Mouse (Mus musculus) erythroblast, embryonic 14.5 days (primary cell): Measurements from ENCODE around the gene Vegfb. TPM values are rescaled to one million over a fixed set of nuclear protein-coding genes. Genes with fewer than 3 reads are reported as not detected.

Experiments used
- H3K27me3 ChIP-seq: 2 replicates; pipeline ENCODE4 v1.6.1; 2012; ENCODE audit warnings: inconsistent platforms; ENCODE audit not compliant: control insufficient read depth
- H3K36me3 ChIP-seq: 2 replicates; pipeline ENCODE4 v1.6.1; 2012; ENCODE audit warnings: mild to moderate bottlenecking, inconsistent platforms; ENCODE audit not compliant: control insufficient read depth
- H3K4me1 ChIP-seq: 2 replicates; pipeline ENCODE4 v1.6.1; 2012; ENCODE audit warnings: inconsistent platforms; ENCODE audit not compliant: control insufficient read depth
- H3K4me3 ChIP-seq: replicated peaks from 2 replicates; pipeline ENCODE3; 2012; ENCODE audit warnings: moderate library complexity, mild to moderate bottlenecking, inconsistent platforms
- H3K9me3 ChIP-seq: 2 replicates; pipeline ENCODE4 v1.6.1; 2012; ENCODE audit warnings: low read length, inconsistent platforms, mixed read lengths; ENCODE audit not compliant: control insufficient read depth
- GATA1 ChIP-seq: IDR thresholded peaks from 2 replicates; pipeline ENCODE4 v1.6.1; 2012; ENCODE audit warnings: low read length, inconsistent platforms, mixed read lengths
- TAL1 ChIP-seq: IDR thresholded peaks from 3 replicates; pipeline ENCODE4 v1.6.1; 2012; ENCODE audit warnings: low read length, inconsistent platforms, mixed read lengths
- polyA plus RNA-seq: library from polyadenylated mRNA; stranded (reverse); fragments of >175 nt; gene quantifications from 2 replicates; pipeline ENCODE4 v1.2.3, GENCODE M21; 2012

Vegfb gene
- polyA plus RNA-seq, 1 experiment, result 2.3 TPM

DNA sequence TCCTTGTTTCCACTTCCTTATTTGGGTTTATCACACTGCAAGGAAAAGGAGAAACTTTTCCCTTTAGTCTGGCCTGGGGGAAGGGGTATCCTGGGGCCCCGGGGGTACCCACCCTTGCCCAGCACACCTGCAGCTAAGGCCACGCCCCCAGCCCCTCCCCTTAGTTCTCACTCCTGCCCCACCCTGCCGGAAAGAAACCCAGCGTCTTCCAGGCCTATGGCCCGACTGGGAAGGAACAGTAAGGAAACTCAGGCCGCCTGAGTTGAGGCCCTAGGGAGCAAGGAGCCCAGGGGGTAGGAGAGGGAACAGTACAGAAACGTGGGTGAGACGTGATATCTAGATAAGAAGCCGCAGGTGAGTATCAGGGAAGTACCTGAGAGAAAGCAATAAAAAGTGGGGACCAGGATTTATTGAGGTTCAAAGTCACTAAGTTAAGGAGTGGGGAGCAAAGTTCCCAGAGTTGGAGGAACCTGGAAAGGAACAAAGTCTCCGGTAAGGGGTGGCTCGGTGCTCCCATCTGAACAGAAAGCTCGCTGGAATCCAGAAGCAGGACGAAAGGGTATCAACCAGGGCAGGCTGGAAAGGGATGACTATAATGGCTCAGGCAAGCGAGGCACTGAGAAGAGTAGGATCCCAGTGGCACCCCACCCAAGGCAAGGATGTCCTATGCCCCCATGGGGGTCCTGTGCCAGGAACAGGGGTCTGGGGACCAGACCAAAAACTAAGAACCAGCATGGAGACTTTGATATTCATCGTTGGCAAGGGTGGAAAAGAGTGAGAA lies 18.8 kb downstream of the Vegfb start:
- no peaks in the 10 kb centered on the region for H3K9me3 ChIP-seq
- peaks cover 79% of the 10 kb centered on the region for H3K4me1 ChIP-seq
- H3K27me3 ChIP-seq, result peaks cover 20% of the 10 kb centered on the region
- peaks cover 5% of the 10 kb centered on the region; the same call in 1 of the 2 replicates for H3K36me3 ChIP-seq
- peak overlapping the region; percentile 70 for H3K4me3 ChIP-seq
- TF ChIP-seq GATA1, result no peak
- no peak for TF ChIP-seq TAL1

DNA sequence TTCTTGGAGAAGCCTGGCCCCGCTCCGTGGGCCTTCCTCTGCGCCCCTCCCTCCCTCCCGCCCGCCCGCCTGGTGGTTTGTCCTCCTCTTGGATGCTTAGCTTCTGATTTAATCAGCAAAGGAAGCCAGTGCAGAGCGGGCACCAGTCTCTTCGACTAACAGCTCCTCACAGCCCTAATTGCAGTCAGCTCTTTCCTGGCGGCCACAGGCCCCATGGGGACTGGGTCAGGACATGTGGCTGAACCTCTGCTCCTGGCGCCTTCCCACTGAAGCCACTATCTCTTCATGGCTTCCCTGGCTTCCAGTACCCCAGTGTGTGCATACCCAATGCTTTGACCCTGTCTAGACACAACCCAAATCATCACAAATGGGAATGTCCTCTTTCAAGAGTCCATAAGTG lies 31.0 kb downstream of the Vegfb start:
- TF ChIP-seq GATA1, result no peak
- Histone ChIP-seq H3K36me3 (peaks cover 35% of the 10 kb centered on the region), H3K9me3 (no peaks in the 10 kb centered on the region), H3K4me1 (peaks cover 24% of the 10 kb centered on the region), H3K4me3 (no peak overlapping the region), H3K27me3 (no peaks in the 10 kb centered on the region)

GRCm38 (mm10) chr19:6955424-6955823 lies 32.0 kb downstream of the Vegfb start:
- Histone ChIP-seq H3K4me3 (no peak overlapping the region), H3K9me3 (no peaks in the 10 kb centered on the region), H3K27me3 (no peaks in the 10 kb centered on the region), H3K36me3 (peaks cover 35% of the 10 kb centered on the region), H3K4me1 (peaks cover 35% of the 10 kb centered on the region)
- TF ChIP-seq TAL1 (no peak), GATA1 (no peak)

DNA sequence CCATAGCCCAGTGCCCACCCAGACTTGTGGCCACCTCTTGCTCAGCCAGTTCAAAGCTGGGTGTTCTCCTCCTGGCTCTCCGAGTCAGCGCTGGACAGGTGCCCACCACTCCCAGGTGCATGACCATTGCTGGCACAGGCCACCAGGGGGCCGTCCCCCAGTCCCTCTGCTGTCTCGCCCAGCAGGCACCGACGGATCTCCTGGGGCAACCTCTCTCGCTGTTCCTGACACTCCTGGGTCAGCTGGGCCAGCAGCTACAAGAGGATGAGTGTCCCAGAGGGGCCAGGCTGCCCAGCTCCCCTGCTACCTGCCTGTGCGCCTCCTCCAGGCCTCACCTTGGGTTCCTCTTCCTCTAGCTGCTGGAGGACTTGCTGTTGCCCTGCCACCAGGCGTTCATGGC lies 33.4 kb downstream of the Vegfb start:
- peaks cover 49% of the 10 kb centered on the region for H3K4me1 ChIP-seq
- no peaks in the 10 kb centered on the region for H3K27me3 ChIP-seq
- no peaks in the 10 kb centered on the region for H3K9me3 ChIP-seq
- no peak overlapping the region for H3K4me3 ChIP-seq
- TF ChIP-seq GATA1 (no peak), TAL1 (no peak)
- H3K36me3 ChIP-seq, result peaks cover 31% of the 10 kb centered on the region

DNA sequence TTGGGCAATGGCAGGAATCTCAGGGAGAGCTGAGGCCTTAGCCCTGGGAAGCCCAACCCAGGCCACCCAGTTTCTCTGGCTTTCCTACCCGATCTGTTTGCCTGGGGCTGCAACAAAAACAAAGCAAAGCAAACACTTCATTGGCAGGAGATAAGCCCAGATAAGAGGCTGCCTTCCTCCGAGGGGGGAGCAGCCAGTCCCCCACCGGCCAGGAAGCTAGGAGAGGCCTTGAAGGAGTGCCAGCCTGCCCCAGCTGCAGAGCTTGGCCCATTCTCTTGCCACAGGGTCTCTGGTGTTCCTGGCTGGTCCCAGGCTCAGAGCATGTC lies 34.8 kb downstream of the Vegfb start:
- peak overlapping the region; percentile 72 for H3K4me3 ChIP-seq

GRCm38 (mm10) chr19:6951994-6952711 lies 35.3 kb downstream of the Vegfb start:
- Histone ChIP-seq H3K4me1 (peaks cover 53% of the 10 kb centered on the region), H3K36me3 (peaks cover 24% of the 10 kb centered on the region), H3K4me3 (peak overlapping the region; percentile 72), H3K27me3 (no peaks in the 10 kb centered on the region), H3K9me3 (no peaks in the 10 kb centered on the region)
- no peak for TF ChIP-seq TAL1
- TF ChIP-seq GATA1, result no peak

More for the DNA sequence above, 34.8 kb downstream of the Vegfb start:
- no peaks in the 10 kb centered on the region for H3K27me3 ChIP-seq
- H3K36me3 ChIP-seq, result peaks cover 27% of the 10 kb centered on the region
- peaks cover 52% of the 10 kb centered on the region for H3K4me1 ChIP-seq
- no peaks in the 10 kb centered on the region for H3K9me3 ChIP-seq
- TF ChIP-seq TAL1, result no peak
- TF ChIP-seq GATA1, result peak; percentile 34; the same call in 1 of the 2 replicates

- Histone ChIP-seq H3K9me3 (no peaks in the 10 kb centered on the region), H3K36me3 (peaks cover 27% of the 10 kb centered on the region), H3K4me3 (peak overlapping the region; percentile 72), H3K27me3 (no peaks in the 10 kb centered on the region), H3K4me1 (peaks cover 54% of the 10 kb centered on the region)
- TF ChIP-seq GATA1 (no peak), TAL1 (no peak)
Observed at GRCm38 (mm10) chr19:6951381-6951968, 36.0 kb downstream of the Vegfb start.

- Histone ChIP-seq H3K27me3 (no peaks in the 10 kb centered on the region), H3K36me3 (peaks cover 30% of the 10 kb centered on the region), H3K4me1 (peaks cover 58% of the 10 kb centered on the region), H3K4me3 (peak overlapping the region; percentile 72), H3K9me3 (no peaks in the 10 kb centered on the region)
- TF ChIP-seq TAL1, result no peak
- TF ChIP-seq GATA1, result no peak
Observed at GRCm38 (mm10) chr19:6950613-6951153, 36.8 kb downstream of the Vegfb start.

DNA sequence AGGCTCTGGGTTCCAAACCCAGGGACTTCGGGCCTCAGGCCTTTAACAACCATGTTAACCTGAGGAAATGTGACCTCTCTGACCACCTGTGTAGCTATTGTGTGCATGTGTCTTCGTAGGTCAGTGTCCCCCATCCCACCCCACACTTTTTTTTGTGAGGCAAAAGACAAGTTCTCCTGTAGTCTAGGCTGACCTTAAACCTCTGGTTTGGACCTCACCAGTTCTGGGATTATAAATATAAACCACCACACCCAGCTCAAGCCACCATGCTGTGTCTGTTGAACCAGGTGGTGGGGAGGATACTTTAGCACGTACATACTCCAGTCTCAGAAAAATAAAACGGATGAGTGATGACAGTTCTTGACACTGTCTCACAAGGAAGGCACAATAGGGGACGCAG lies 37.5 kb downstream of the Vegfb start:
- Histone ChIP-seq H3K27me3 (no peaks in the 10 kb centered on the region), H3K9me3 (no peaks in the 10 kb centered on the region), H3K36me3 (peaks cover 30% of the 10 kb centered on the region), H3K4me3 (peak overlapping the region; percentile 72), H3K4me1 (peaks cover 61% of the 10 kb centered on the region)
- no peak for TF ChIP-seq GATA1
- no peak for TF ChIP-seq TAL1
